Mouse (Mus musculus) adrenal gland, postnatal 14 days (tissue): ENCODE measurements around the gene Sf1. TPM values are rescaled to one million over a fixed set of nuclear protein-coding genes. Genes with fewer than 3 reads are reported as not detected.

Source experiments
- DNase-seq: peaks from one replicate; pipeline ENCODE4 v3.0.0; 2021; ENCODE audit warnings: mixed read lengths
- long read RNA-seq, 2 experiments: library from polyadenylated mRNA; stranded (forward); transcript quantifications; one replicate each; pipeline ENCODE4 v2.0.0; 2021
- total RNA-seq: library from RNA; stranded (reverse); gene quantifications from 2 replicates; pipeline ENCODE4 v1.2.3, GENCODE M21; 2021

The Sf1 gene
- 210 and 223 TPM in 2 replicates for total RNA-seq
- long read RNA-seq, experiment 1, full-length matches to known transcripts, result 19 of 40 reads
- long read RNA-seq, experiment 1, partial matches to known transcripts, result 11 of 40 reads
- long read RNA-seq, experiment 1, other reads (novel, unspliced or antisense), result 10 of 40 reads
- long read RNA-seq, experiment 2, full-length matches to known transcripts, result 12 of 35 reads
- long read RNA-seq, experiment 2, partial matches to known transcripts, result 9 of 35 reads
- long read RNA-seq, experiment 2, other reads (novel, unspliced or antisense), result 14 of 35 reads

DNA sequence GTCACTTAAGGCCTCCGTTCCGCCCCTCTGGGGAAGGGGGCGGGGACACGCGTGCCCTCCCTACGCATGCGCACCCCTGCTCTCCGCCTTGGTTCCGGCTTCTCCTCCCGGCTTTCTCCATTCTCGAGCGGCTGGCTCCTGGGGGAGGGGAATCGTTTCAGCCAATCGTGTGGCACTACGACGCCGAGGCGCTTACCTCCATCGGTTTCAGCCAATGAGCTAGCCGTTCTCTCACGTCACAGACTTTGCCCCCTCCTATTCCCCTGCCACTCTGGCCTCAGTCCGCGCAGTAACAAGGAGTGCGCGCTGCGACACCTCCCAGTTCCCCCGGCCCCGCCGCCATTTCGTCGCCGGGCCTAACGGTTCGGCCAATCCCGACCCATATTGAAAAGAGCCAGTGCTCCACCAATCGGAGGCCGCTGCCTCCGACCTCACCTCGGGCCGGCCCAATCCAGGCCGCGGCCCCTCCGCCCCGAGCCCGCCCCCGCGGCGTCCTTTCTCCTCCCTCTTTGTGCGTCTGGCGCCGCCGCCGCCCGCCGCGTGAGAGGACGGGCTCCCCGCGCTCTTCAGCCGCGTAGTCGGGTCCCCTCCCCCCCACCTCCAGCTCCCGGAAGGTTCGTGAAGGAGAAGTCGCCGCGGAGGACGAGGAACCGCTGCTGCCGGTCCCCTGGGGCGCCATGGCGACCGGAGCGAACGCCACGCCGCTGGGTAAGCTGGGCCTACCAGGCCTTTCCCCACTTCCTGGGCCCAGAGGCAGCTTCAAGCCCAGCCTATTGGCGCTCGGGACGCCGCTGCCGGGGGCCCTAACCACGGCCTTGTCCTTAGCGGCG, at the start of gene Sf1:
Gene Sf1, plus strand, starts transcription at position 280 of the 830 bp plus-strand sequence.
- peak; percentile 100 for DNase-seq

DNA sequence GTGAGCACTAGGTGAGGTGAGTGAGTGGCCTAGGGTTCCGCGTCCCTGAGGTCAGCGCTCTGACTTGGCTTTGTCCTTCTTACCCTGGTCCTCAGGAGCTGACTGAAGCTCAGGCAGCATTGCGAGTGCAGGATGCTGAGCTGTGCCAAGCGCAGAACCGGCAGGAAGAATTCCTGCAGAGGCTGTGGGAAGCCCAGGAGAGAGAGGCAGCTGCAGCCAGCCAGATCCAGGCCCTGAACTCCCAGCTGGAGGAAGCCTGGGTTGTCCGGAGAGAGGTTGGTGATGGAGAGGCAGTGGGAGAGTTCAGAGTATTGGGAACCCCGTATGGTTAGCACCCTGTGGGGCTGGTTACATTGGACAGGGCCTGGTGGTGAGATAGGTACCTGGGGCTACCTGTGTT, 49.7 kb upstream of the Sf1 start:
- DNase-seq, result no peak

DNA sequence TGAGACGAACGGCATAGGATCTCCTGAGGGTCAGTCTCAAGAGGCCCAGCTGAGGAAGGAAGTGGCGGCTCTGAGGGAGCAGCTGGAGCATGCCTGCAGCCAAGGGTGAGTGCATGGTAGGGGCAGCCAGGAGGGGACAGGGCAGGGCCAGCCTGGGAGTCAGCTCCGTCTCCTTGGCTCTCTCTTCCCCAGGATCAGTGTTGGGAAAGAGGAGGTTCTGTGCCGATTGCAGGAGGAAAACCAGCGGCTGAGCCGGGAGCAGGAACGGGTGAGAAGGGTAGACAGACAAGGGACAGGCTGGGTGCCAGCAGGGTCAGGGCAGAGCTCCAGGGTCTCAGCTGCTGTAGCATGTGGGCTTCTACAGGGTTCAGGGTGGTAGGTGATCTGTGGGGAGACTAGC, 49.0 kb upstream of the Sf1 start:
- DNase-seq, result no peak

DNA sequence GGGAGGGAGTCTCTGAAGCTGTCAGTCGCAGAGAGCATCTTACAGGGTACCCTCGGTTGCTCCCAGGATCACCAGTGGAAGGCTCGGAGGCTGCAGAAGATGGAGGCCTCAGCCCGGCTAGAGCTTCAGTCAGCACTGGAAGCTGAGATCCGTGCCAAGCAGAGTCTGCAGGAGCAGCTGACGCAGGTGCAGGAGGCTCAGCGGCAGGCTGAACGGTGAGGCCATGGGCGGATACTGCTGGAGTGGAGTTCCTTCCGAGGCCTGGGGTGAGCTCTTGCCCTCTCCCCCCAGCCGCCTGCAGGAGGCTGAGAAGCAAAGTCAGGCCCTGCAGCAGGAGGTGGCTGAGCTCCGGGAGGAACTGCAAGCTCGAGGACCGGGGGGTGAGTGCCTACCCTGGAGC, 47.9 kb upstream of the Sf1 start:
- no peak for DNase-seq

DNA sequence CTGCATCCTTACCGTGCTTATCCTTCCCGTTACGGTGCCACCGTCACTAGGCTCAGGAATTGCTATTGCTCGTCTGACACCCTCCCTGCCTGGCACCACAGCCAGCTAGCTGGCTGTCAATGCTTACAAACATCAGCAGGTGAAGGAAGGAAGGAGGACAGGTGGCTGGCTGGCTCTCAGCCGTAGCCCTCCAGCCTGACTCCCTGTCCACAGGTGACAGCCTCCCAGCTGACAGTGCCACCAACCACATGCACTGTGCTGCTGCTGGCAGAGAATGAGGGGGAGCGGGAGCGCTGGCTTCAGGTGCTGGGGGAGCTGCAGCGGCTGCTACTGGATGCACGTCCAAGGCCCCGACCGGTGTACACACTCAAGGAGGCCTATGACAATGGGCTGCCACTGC, 45.3 kb upstream of the Sf1 start:
- no peak for DNase-seq

DNA sequence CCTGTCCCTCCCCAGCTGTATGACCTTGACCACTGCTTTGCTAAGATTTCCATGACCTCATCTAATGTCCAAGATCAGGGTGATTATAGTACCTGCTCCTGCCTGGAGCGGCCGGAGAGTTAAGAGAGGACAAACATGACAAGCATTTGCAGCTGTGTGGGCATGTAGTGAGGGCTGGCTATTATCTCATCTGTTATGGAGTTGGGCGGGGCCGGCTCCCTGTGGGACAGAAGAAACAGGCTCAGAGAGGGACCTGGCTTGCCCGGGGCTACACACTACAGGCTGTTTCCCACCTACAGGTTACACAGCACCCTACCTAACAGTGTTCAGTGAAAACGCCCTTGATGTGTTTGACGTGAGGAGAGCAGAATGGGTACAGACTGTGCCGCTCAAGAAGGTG, 42.1 kb upstream of the Sf1 start:
- DNase-seq, result peak; percentile 32

DNA sequence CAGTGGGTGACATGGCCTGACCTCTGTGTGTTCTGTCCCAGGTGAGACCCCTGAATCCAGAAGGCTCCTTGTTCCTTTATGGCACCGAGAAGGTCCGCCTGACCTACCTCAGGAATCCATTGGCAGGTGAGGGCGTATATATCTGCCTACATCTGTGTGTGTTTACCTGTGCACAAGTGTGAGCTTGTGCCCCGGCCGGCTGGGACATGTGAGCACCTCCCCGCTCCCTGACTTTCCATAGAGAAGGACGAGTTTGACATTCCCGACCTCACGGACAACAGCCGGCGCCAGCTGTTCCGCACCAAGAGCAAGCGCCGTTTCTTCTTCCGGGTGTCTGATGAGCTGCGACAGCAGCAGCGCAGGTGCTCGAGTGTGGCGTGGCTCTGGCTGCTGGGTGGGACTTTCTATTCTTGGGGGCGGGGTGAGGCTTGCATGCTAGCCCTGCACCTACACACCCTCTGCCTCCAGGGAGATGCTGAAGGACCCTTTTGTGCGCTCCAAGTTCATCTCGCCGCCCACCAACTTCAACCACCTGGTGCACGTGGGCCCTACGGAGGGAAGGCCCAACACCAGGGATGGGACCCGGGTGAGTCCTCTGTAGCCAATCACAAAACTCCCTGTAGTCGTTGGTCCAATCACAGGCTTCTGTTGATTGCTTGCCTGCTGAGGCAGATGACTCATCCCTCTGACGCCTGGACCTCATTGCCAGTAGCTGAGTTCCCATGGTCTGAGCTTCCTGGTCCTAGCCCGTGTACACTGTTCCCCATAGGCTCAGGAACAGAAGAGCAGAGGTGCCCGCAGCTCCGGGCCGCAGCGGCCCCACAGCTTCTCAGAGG, 41.5 kb upstream of the Sf1 start:
- DNase-seq, result peak; percentile 74

DNA sequence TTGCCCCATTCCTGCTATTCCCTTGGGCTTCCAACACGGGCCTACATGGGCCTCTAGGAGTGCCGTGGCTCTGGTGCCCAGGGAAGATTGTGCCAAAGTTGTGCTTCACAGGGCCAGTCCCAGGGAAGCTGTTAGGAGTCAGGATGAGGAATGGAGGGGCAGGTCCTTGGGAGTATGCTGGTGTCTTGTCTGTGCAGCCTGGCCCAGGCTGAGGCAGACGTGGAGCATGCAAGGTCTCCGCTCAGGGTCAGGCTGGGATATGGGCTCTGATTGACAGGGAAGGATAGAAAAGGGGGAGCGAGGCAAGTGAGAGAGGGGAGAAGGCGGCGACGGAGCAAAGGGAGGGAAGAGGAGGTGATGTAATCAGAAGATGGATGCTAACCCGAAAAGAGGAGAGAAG, 38.7 kb upstream of the Sf1 start:
- peak; percentile 77 for DNase-seq

DNA sequence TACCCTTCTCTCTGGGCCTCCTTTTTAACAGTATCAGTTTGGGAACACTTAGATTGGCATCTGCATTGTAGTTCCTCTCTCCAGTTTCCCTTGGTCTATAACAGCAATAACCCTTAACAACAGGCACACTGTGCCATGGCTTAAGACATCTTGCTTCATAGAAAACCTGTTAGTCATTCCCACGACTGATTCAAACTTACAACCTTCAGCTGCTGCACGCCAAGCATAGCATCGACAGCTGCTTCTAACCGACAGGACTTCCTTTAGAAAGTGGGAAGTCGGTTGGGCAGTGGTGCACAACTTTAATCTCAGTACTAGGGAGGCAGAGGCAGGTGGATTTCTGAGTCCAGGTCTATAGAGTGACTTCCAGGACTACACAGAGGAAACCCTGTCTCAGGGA, 32.3 kb upstream of the Sf1 start:
- no peak for DNase-seq

DNA sequence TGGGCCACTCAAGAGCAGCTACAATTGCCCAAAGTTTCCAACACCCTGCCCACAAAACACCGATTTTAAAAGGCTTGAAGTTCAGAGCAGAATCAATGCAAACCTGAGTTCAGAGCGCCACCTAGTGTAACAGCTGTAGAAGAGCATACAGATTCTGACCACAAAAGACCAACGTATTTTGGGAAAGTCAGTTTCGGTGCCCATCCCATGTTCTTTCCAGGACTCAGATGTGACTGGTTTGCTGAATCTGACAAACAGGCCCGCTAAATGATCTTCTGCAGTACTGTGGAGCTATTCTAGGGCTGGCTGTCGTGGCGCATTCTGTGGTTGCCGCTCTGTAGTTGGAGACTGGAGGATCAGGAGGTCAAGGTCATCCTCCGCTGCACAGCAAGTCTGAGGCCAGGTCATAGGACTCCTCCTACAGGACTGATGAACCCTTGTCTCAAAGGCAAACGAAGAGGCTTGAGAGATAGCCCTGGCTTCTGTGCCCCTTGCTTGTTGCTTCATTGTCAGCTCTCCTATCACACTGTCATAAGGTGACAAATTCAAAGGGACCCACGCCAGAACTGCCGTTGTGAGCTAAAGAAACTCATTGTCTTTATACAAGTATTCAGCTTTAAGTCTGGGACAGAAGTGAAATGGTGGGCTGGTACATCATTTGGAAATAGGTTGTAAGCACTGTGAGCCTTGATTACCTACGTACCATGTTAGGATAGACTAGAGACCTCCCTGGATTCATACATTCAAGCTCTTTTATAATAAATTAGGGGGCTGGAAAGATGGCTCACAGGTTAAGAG, 31.6 kb upstream of the Sf1 start:
- peak; percentile 83 for DNase-seq

DNA sequence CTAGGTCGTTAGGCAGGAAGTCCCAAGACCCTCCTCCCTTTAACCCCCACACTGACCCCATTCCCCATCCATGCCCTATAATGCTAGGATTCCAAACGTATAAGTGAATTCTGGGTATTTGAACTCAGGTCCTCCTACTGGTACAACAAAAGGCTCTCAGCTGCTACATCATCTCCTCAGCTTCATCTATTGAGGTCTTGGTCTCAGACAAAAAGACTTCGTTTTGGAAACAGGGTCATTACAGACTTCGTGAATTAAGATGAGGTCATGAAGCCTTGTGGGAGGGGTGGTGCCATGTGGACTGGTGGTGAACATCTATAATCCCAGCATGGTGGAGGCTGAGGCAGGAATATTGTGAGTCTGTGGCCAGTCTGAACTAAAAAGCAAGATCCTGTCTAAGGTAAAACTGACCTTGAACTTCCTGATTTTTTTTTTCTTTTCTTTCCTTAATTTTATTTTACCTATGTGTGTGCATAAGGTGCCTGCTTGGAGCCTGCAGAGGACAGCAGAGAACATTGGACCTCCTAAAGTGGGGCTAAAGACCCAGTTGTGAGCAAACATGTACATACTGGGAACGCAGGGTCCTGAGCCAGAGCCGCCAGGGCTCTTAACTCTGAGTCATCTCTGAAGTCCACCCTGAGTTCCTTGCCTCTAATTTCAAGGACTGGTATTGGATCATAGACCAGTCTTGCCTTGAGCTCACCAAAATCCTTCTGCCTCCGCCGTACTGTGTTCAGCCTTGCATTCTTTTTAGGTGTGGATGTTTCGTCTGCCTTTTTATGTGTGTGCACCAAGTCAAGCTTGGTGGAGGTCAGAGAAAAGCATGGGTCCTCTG, 29.5 kb upstream of the Sf1 start:
- no peak for DNase-seq

DNA sequence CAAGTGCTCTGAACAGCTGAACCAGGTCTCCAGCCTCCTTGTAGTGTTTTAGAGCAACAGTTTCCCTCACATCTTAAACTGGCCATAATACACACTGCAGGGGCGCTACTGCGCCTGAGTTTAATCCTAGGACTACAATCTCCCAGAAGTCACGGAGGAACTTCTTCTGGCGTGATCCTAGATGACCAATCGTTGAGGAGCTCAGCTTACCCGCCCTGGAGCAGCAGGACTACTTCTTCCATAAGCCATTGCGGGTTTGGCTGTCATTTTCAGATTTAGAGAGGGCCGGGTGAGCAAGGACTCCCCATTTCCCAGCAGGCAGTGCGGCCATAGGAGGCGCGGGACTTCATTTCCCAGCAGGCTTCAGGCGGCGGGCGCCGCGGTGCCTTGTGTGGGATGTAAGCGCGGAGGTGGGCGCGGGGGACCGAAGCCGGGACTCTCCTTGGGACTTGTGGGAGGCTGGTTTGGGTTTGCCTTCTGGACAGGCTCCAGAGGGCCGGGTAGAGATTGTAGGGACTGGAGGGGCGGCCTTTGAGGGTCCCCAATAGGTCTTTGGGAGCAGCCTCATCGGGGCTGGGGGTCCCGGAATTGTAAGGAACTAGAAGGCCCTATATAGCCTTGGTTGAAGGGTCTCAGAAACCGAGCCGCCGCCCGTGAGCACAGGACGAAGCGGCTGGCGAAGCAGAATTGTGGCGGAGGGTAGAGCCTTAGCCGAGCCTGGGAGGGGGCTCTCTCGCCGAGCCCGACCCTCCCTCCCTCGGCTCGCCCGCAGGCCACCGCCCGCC, 28.6 kb upstream of the Sf1 start, which contains the start of gene Men1:
Gene Men1, plus strand, starts transcription at position 307 of the 785 bp plus-strand sequence.
- peak; percentile 96 for DNase-seq

DNA sequence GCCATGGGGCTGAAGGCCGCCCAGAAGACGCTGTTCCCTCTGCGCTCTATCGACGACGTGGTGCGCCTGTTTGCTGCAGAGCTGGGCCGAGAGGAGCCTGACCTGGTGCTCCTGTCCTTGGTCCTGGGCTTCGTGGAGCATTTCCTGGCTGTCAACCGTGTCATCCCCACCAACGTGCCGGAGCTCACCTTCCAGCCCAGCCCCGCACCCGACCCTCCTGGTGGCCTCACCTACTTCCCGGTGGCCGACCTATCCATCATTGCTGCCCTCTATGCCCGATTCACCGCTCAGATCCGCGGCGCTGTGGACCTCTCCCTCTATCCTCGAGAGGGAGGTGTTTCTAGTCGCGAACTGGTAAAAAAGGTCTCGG, 28.0 kb upstream of the Sf1 start:
- peak; percentile 59 for DNase-seq

DNA sequence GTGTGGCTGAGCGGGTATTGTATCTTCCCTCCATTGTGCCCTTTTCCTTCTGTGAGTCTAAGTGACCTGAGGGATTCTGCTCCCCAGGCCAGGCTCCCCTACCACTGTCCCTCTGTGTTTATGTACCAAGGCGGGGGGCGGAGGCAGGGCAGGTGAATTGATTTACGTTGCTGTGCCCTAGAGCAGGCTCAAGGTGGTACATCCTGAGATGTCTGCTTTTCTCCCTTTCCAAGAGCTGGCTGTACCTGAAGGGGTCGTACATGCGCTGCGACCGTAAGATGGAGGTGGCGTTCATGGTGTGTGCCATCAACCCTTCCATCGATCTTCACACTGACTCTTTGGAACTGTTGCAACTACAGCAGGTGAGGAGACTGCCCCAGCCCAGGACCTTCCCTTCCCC, 26.6 kb upstream of the Sf1 start:
- no peak for DNase-seq

DNA sequence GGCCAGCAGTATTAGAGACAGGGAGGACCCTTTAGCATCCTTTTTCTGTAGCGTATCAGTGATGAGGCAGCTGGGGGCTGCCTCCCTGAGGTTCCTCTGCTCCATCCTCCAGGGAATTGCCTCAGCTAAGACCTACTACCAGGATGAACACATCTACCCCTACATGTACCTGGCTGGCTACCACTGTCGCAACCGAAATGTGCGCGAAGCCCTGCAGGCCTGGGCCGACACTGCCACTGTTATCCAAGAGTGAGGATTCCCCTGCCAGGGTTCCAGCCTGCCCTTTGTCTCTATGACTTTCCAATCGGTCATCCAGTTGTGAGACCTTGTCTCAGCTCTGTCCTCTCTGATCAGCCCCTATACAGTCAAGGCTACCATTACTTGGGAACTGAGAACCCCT, 25.3 kb upstream of the Sf1 start:
- no peak for DNase-seq

DNA sequence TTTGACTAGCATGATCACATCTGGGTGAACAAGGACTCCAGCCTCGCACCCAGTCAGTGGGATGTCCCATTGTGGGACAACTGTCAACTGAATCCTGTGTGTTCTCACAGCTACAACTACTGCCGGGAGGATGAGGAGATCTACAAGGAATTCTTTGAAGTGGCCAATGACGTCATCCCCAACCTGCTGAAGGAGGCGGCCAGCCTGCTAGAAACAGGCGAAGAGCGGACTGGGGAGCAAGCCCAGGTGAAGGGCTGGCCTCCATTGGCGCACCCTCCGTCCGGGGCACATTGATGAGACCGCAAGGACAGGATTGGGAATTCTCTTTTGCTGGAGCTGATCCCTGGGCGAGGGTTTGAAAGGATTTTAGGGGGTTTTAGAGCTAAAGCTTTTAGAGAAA, 24.8 kb upstream of the Sf1 start:
- no peak for DNase-seq

DNA sequence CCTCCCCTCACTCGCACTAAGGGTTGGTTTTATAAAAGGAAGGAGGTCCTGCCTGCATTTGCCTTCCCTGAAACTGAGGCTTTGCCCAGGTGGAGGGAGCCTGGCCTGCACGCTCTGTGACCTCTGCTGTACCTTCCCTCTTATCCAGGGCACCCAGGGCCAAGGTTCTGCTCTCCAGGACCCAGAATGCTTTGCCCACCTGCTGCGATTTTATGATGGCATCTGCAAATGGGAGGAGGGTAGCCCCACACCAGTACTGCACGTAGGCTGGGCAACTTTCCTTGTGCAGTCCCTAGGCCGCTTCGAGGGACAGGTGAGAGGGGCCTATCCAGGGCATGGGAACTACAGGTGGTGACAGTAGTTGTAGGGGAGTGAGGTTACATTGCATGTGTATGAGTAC, 24.3 kb upstream of the Sf1 start:
- no peak for DNase-seq

DNA sequence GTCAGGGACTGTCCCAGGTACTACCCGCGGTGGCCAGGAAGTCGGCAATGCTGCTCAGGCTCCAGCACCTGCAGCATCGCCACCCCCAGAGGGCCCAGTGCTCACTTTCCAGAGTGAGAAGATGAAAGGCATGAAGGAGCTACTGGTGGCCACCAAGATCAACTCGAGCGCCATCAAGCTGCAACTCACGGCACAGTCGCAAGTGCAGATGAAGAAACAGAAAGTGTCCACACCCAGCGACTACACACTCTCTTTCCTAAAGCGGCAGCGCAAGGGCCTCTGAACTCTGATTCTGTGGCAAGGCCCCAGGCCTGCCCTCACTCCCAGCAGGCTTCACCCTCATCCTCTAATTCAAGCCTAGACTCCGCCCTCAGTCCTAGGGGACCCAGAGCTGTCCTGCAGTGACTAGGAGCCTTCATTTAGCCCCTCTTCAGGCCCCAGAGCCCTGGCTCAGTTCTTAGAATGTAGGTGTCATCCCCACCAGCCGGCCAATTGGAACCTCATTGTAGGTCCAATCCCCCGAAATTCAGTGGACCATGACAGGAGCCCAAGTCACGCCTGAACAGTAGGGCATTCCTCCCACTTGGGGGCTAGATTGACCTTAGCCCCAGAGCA, 23.5 kb upstream of the Sf1 start:
- peak; percentile 66 for DNase-seq

DNA sequence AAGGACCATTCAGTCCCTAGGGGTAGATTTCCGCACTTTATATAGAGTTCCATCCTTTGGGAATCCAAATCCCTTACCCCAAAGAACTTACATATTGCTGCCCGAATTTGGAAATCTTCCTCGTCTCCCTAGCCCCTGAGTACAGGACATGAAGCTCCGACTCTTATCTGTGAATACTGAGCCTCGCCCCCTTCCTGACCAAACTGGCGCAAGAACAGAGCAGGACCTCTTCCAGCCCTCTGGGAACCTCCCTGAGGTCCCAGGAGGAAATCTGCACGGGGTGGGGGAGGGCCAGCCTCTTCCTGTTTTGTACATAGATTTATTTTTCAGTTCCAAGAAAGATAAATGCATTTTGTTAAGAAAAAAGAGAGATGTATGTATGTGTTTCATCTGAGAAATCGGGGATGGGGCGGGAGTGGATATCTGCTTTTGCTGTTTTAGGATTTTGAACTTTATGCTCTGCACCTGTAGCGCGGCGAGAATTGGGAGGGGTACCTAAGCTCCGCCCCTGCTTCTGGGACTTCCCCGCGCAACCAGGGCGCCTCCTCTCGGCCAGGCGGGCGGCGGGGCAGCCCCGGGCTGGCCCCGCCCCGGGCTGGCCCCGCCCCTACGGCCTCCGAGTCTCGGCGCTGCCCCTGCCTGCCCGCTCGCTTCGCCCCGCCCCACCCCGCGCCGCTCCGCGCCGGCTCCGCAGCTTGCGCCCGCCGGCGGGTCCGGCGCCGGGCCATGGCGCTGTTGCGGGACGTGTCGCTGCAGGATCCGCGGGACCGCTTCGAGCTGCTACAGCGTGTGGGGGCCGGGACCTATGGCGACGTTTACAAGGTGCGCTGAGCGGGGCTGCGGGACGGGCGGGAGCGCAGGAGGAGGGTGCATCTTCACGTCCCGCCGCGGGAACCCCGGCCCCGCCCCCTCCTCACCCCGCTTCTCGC, 22.7 kb upstream of the Sf1 start, which contains the start of gene Map4k2:
Gene Map4k2, plus strand, starts transcription at position 612 of the 929 bp plus-strand sequence.
- peak; percentile 95 for DNase-seq
